Mouse (Mus musculus): ENCODE measurements around the gene Entpd1. TPM values are rescaled to one million over a fixed set of nuclear protein-coding genes. Genes with fewer than 3 reads are reported as not detected.

The Entpd1 gene
- polyA plus RNA-seq, 1 experiment from 2014 or later: 7.6 TPM

GRCm38 (mm10) chr19:40720381-40720780 lies 108.2 kb downstream of the Entpd1 start:
- Histone ChIP-seq H3K4me2 (ENCODE audit: low read depth, low read length) (no peak overlapping the region), H3K36me3 (ENCODE audit: control insufficient read depth, insufficient read depth, low read length) (no peaks in the 10 kb centered on the region), H3K9me3 (ENCODE audit: control insufficient read depth, low read length) (no peaks in the 10 kb centered on the region), H3K4me1 (ENCODE audit: control insufficient read depth, insufficient read depth, low read length) (no peaks in the 10 kb centered on the region), H3K27me3 (replicated peaks; ENCODE audit: control insufficient read depth, insufficient read depth, low read length) (no peaks in the 10 kb centered on the region), H3K27ac (ENCODE audit: low read length) (no peak overlapping the region), H3K4me3 (ENCODE audit: low read length) (no peak overlapping the region), H3K9ac (ENCODE audit: low read depth, low read length) (no peak overlapping the region)
- ATAC-seq: peak; percentile 21; the same call in 1 of the 2 replicates
- 61% methylated on average over 12 of the region's 12 CpGs for WGBS

- 0 out of 2 replicates have a peak, but pooled peaks have one; percentile 39 for ATAC-seq
- no peak overlapping the region for H3K27ac ChIP-seq (ENCODE audit: low read length)
- no peak overlapping the region for H3K4me2 ChIP-seq (ENCODE audit: low read depth, low read length)
- 50% methylated on average over 11 of the region's 11 CpGs for WGBS
- 0 out of 2 replicates have a peak, but pooled peaks cover 2% of the 10 kb centered on the region for H3K4me1 ChIP-seq (ENCODE audit: control insufficient read depth, insufficient read depth, low read length)
- no peaks in the 10 kb centered on the region for H3K9me3 ChIP-seq (ENCODE audit: control insufficient read depth, low read length)
- H3K9ac ChIP-seq (ENCODE audit: low read depth, low read length): 0 out of 2 replicates have a peak overlapping the region, but pooled peaks have one; percentile 6
- H3K36me3 ChIP-seq (ENCODE audit: control insufficient read depth, insufficient read depth, low read length): no peaks in the 10 kb centered on the region
- H3K4me3 ChIP-seq (ENCODE audit: low read length): no peak overlapping the region
- no peaks in the 10 kb centered on the region for H3K27me3 ChIP-seq (replicated peaks; ENCODE audit: control insufficient read depth, insufficient read depth, low read length)
Measured at GRCm38 (mm10) chr19:40722137-40723038, 110.2 kb downstream of the Entpd1 start.

GRCm38 (mm10) chr19:40723516-40723915 lies 111.3 kb downstream of the Entpd1 start:
- no peak overlapping the region for H3K9ac ChIP-seq (ENCODE audit: low read depth, low read length)
- WGBS: 50% methylated on average over 10 of the region's 10 CpGs
- no peaks in the 10 kb centered on the region for H3K9me3 ChIP-seq (ENCODE audit: control insufficient read depth, low read length)
- H3K27ac ChIP-seq (ENCODE audit: low read length): no peak overlapping the region
- no peaks in the 10 kb centered on the region for H3K27me3 ChIP-seq (replicated peaks; ENCODE audit: control insufficient read depth, insufficient read depth, low read length)
- H3K4me1 ChIP-seq (ENCODE audit: control insufficient read depth, insufficient read depth, low read length): 0 out of 2 replicates have a peak, but pooled peaks cover 2% of the 10 kb centered on the region
- H3K4me2 ChIP-seq (ENCODE audit: low read depth, low read length): no peak overlapping the region
- H3K4me3 ChIP-seq (ENCODE audit: low read length): no peak overlapping the region
- H3K36me3 ChIP-seq (ENCODE audit: control insufficient read depth, insufficient read depth, low read length): no peaks in the 10 kb centered on the region
- no peak for ATAC-seq

GRCm38 (mm10) chr19:40726148-40726547 lies 114.0 kb downstream of the Entpd1 start:
- H3K4me1 ChIP-seq (ENCODE audit: control insufficient read depth, insufficient read depth, low read length): 0 out of 2 replicates have a peak, but pooled peaks cover 2% of the 10 kb centered on the region
- WGBS: 55% methylated on average over 4 of the region's 4 CpGs
- no peaks in the 10 kb centered on the region for H3K9me3 ChIP-seq (ENCODE audit: control insufficient read depth, low read length)
- ATAC-seq: peak; percentile 29; the same call in 1 of the 2 replicates
- H3K27me3 ChIP-seq (replicated peaks; ENCODE audit: control insufficient read depth, insufficient read depth, low read length): no peaks in the 10 kb centered on the region
- no peak overlapping the region for H3K9ac ChIP-seq (ENCODE audit: low read depth, low read length)
- H3K4me3 ChIP-seq (ENCODE audit: low read length): no peak overlapping the region
- no peaks in the 10 kb centered on the region for H3K36me3 ChIP-seq (ENCODE audit: control insufficient read depth, insufficient read depth, low read length)
- H3K4me2 ChIP-seq (ENCODE audit: low read depth, low read length): no peak overlapping the region
- 0 out of 2 replicates have a peak overlapping the region, but pooled peaks have one; percentile 3 for H3K27ac ChIP-seq (ENCODE audit: low read length)

GRCm38 (mm10) chr19:40726614-40727013 lies 114.4 kb downstream of the Entpd1 start:
- H3K36me3 ChIP-seq (ENCODE audit: control insufficient read depth, insufficient read depth, low read length): no peaks in the 10 kb centered on the region
- no peaks in the 10 kb centered on the region for H3K9me3 ChIP-seq (ENCODE audit: control insufficient read depth, low read length)
- 0 out of 2 replicates have a peak, but pooled peaks cover 2% of the 10 kb centered on the region for H3K4me1 ChIP-seq (ENCODE audit: control insufficient read depth, insufficient read depth, low read length)
- H3K4me3 ChIP-seq (ENCODE audit: low read length): no peak overlapping the region
- no peak overlapping the region for H3K27ac ChIP-seq (ENCODE audit: low read length)
- WGBS: 58% methylated on average over 2 of the region's 2 CpGs
- ATAC-seq: 0 out of 2 replicates have a peak, but pooled peaks have one; percentile 17
- no peak overlapping the region for H3K9ac ChIP-seq (ENCODE audit: low read depth, low read length)
- no peak overlapping the region for H3K4me2 ChIP-seq (ENCODE audit: low read depth, low read length)
- no peaks in the 10 kb centered on the region for H3K27me3 ChIP-seq (replicated peaks; ENCODE audit: control insufficient read depth, insufficient read depth, low read length)

- H3K36me3 ChIP-seq (ENCODE audit: control insufficient read depth, insufficient read depth, low read length): no peaks in the 10 kb centered on the region
- ATAC-seq: no peak
- no peak overlapping the region for H3K27ac ChIP-seq (ENCODE audit: low read length)
- no peaks in the 10 kb centered on the region for H3K9me3 ChIP-seq (ENCODE audit: control insufficient read depth, low read length)
- WGBS: 76% methylated on average over 4 of the region's 4 CpGs
- 0 out of 2 replicates have a peak, but pooled peaks cover 2% of the 10 kb centered on the region for H3K4me1 ChIP-seq (ENCODE audit: control insufficient read depth, insufficient read depth, low read length)
- H3K4me3 ChIP-seq (ENCODE audit: low read length): no peak overlapping the region
- H3K27me3 ChIP-seq (replicated peaks; ENCODE audit: control insufficient read depth, insufficient read depth, low read length): no peaks in the 10 kb centered on the region
- no peak overlapping the region for H3K4me2 ChIP-seq (ENCODE audit: low read depth, low read length)
- H3K9ac ChIP-seq (ENCODE audit: low read depth, low read length): no peak overlapping the region
Measured at GRCm38 (mm10) chr19:40728213-40728612, 116.0 kb downstream of the Entpd1 start.

GRCm38 (mm10) chr19:40728732-40729420 lies 116.7 kb downstream of the Entpd1 start:
- Histone ChIP-seq H3K27ac (ENCODE audit: low read length) (no peak overlapping the region), H3K36me3 (ENCODE audit: control insufficient read depth, insufficient read depth, low read length) (no peaks in the 10 kb centered on the region), H3K4me2 (ENCODE audit: low read depth, low read length) (no peak overlapping the region), H3K4me1 (ENCODE audit: control insufficient read depth, insufficient read depth, low read length) (0 out of 2 replicates have a peak, but pooled peaks cover 2% of the 10 kb centered on the region), H3K4me3 (ENCODE audit: low read length) (no peak overlapping the region), H3K9me3 (ENCODE audit: control insufficient read depth, low read length) (no peaks in the 10 kb centered on the region), H3K9ac (ENCODE audit: low read depth, low read length) (no peak overlapping the region), H3K27me3 (replicated peaks; ENCODE audit: control insufficient read depth, insufficient read depth, low read length) (no peaks in the 10 kb centered on the region)
- WGBS: 54% methylated on average over 12 of the region's 12 CpGs
- no peak for ATAC-seq

- ATAC-seq: no peak
- H3K9ac ChIP-seq (ENCODE audit: low read depth, low read length): no peak overlapping the region
- H3K27me3 ChIP-seq (replicated peaks; ENCODE audit: control insufficient read depth, insufficient read depth, low read length): no peaks in the 10 kb centered on the region
- H3K36me3 ChIP-seq (ENCODE audit: control insufficient read depth, insufficient read depth, low read length): no peaks in the 10 kb centered on the region
- no peak overlapping the region for H3K4me3 ChIP-seq (ENCODE audit: low read length)
- no peak overlapping the region for H3K4me2 ChIP-seq (ENCODE audit: low read depth, low read length)
- no peaks in the 10 kb centered on the region for H3K9me3 ChIP-seq (ENCODE audit: control insufficient read depth, low read length)
- H3K4me1 ChIP-seq (ENCODE audit: control insufficient read depth, insufficient read depth, low read length): 0 out of 2 replicates have a peak, but pooled peaks cover 5% of the 10 kb centered on the region
- H3K27ac ChIP-seq (ENCODE audit: low read length): no peak overlapping the region
- WGBS: 75% methylated on average over 10 of the region's 10 CpGs
Measured at GRCm38 (mm10) chr19:40733409-40733808, 121.2 kb downstream of the Entpd1 start.

- Histone ChIP-seq H3K4me2 (ENCODE audit: low read depth, low read length) (no peak overlapping the region), H3K4me1 (ENCODE audit: control insufficient read depth, insufficient read depth, low read length) (0 out of 2 replicates have a peak, but pooled peaks cover 6% of the 10 kb centered on the region), H3K27ac (ENCODE audit: low read length) (no peak overlapping the region), H3K9ac (ENCODE audit: low read depth, low read length) (no peak overlapping the region), H3K4me3 (ENCODE audit: low read length) (no peak overlapping the region), H3K9me3 (ENCODE audit: control insufficient read depth, low read length) (no peaks in the 10 kb centered on the region), H3K27me3 (replicated peaks; ENCODE audit: control insufficient read depth, insufficient read depth, low read length) (no peaks in the 10 kb centered on the region), H3K36me3 (ENCODE audit: control insufficient read depth, insufficient read depth, low read length) (no peaks in the 10 kb centered on the region)
- WGBS: 65% methylated on average over 4 of the region's 4 CpGs
- ATAC-seq: no peak
Measured at GRCm38 (mm10) chr19:40733849-40734248, 121.7 kb downstream of the Entpd1 start.

All from intestine, embryonic 16.5 days (tissue).